Mouse (Mus musculus): ENCODE measurements around the gene Sez6l2.

Sez6l2 gene

GRCm38 (mm10) chr7:126961095-126961494, 10.7 kb downstream of the Sez6l2 start:
- DNase-seq (ENCODE audit: low spot score in 2 of 2): no peak

GRCm38 (mm10) chr7:126961965-126962364, 11.6 kb downstream of the Sez6l2 start:
- DNase-seq (ENCODE audit: low spot score in 2 of 2): no peak

GRCm38 (mm10) chr7:126963548-126964286, 13.4 kb downstream of the Sez6l2 start:
- peak in 1 of 2 experiments; percentile 43 for DNase-seq (ENCODE audit: low spot score in 2 of 2)

GRCm38 (mm10) chr7:126965568-126965967, 15.2 kb downstream of the Sez6l2 start:
- DNase-seq (ENCODE audit: low spot score in 2 of 2): no peak

- no peak for DNase-seq (ENCODE audit: low spot score in 2 of 2)
Measured at GRCm38 (mm10) chr7:126967361-126967760, 17.0 kb downstream of the Sez6l2 start.

GRCm38 (mm10) chr7:126975493-126975892, 25.1 kb downstream of the Sez6l2 start:
- no peak for DNase-seq (ENCODE audit: low spot score in 2 of 2)

GRCm38 (mm10) chr7:126975893-126975949, 25.4 kb downstream of the Sez6l2 start, which contains the start of gene Cdipt:
Gene Cdipt, plus strand, starts transcription at chr7:126975914.
- no peak for DNase-seq (ENCODE audit: low spot score in 2 of 2)

- DNase-seq (ENCODE audit: low spot score in 2 of 2): peak; percentile 95 to 98
Measured at GRCm38 (mm10) chr7:126975950-126976866, 25.8 kb downstream of the Sez6l2 start, which contains the start of gene Cdiptos. Gene Cdiptos, minus strand, starts transcription at chr7:126976098.

GRCm38 (mm10) chr7:126976878-126977459, 26.6 kb downstream of the Sez6l2 start:
- peak in 1 of 2 experiments; percentile 49 for DNase-seq (ENCODE audit: low spot score in 2 of 2)

- DNase-seq (ENCODE audit: low spot score in 2 of 2): no peak
Measured at GRCm38 (mm10) chr7:126978841-126979240, 28.5 kb downstream of the Sez6l2 start.

GRCm38 (mm10) chr7:126981601-126982000, 31.2 kb downstream of the Sez6l2 start:
- no peak for DNase-seq (ENCODE audit: low spot score in 2 of 2)

GRCm38 (mm10) chr7:126982054-126982453, 31.7 kb downstream of the Sez6l2 start:
- no peak for DNase-seq (ENCODE audit: low spot score in 2 of 2)

- DNase-seq (ENCODE audit: low spot score in 2 of 2): no peak
Measured at GRCm38 (mm10) chr7:126983113-126983512, 32.8 kb downstream of the Sez6l2 start.

- DNase-seq (ENCODE audit: low spot score in 2 of 2): no peak
Measured at GRCm38 (mm10) chr7:126984667-126985444, 34.5 kb downstream of the Sez6l2 start.

- DNase-seq (ENCODE audit: low spot score in 2 of 2): no peak
Measured at GRCm38 (mm10) chr7:126986319-126986718, 36.0 kb downstream of the Sez6l2 start.

- DNase-seq (ENCODE audit: low spot score in 2 of 2): no peak
Measured at GRCm38 (mm10) chr7:126988816-126989215, 38.5 kb downstream of the Sez6l2 start.

- peak in 1 of 2 experiments; percentile 31 for DNase-seq (ENCODE audit: low spot score in 2 of 2)
Measured at GRCm38 (mm10) chr7:126996449-126996848, 46.1 kb downstream of the Sez6l2 start.

- no peak for DNase-seq (ENCODE audit: low spot score in 2 of 2)
Measured at GRCm38 (mm10) chr7:126999568-126999967, 49.2 kb downstream of the Sez6l2 start.

- DNase-seq (ENCODE audit: low spot score in 2 of 2): no peak
Measured at GRCm38 (mm10) chr7:127003620-127004019, 53.3 kb downstream of the Sez6l2 start.

- no peak for DNase-seq (ENCODE audit: low spot score in 2 of 2)
Measured at GRCm38 (mm10) chr7:127004122-127004875, 53.9 kb downstream of the Sez6l2 start.

- no peak for DNase-seq (ENCODE audit: low spot score in 2 of 2)
Measured at GRCm38 (mm10) chr7:127007313-127008024, 57.1 kb downstream of the Sez6l2 start.

Data from spleen, postnatal 10 days (tissue).